Mouse (Mus musculus): ENCODE results near the gene Ciapin1. TPM values are rescaled to one million over a fixed set of nuclear protein-coding genes. Genes with fewer than 3 reads are reported as not detected.
A peak's percentile ranks its signal among the peaks of the same experiment; 100 is the strongest.

Ciapin1 gene
- total and polyA plus RNA-seq, 3 experiments: 122 to 263 TPM; not detected in 1

DNA sequence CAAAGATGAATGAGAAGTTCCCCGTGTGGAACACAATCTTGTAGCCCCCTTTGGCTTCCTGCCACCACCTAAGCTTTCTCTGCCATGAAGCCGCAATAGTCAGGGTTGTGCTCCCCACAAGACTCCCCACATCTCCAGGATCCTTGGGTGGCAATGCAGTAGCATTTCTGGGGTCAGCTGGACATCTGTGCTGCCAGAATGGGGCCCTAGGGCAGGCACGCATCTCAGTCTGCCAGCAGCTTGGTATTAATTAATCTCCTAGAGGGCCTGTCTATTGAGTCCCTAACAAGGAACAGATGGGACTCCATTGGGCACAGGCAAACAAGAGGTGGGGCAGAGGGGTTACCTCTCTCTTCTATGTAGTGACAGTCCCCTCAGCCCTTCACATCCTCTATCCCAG is 34.0 kb upstream of the Ciapin1 start:
- TF ChIP-seq MAX (IDR thresholded peaks at IDR 0.05; ENCODE audit: low read length) (no peak), TAL1 (IDR thresholded peaks at IDR 0.05; ENCODE audit: low read length) (no peak), MEF2A (IDR thresholded peaks at IDR 0.05; ENCODE audit: extremely low read depth, insufficient replicate concordance, low read depth, low read length, poor library complexity, severe bottlenecking) (no peak), GABPA (IDR thresholded peaks at IDR 0.05; ENCODE audit: low read depth, low read length) (no peak), USF2 (IDR thresholded peaks at IDR 0.05; ENCODE audit: borderline replicate concordance in 1 of 2, insufficient read depth in 1 of 2, low read depth in 1 of 2, low read length in 2 of 2) (no peak), TBP (IDR thresholded peaks at IDR 0.05; ENCODE audit: low read depth, low read length) (no peak), MXI1 (IDR thresholded peaks at IDR 0.05; ENCODE audit: low read depth, low read length) (no peak), CHD2 (IDR thresholded peaks at IDR 0.05; ENCODE audit: low read length) (no peak), ZNF384 (IDR thresholded peaks at IDR 0.05; ENCODE audit: low read depth, low read length) (no peak), NELFE (IDR thresholded peaks at IDR 0.05; ENCODE audit: low read depth, low read length) (no peak), ETS1 (IDR thresholded peaks at IDR 0.05; ENCODE audit: low read depth, low read length) (no peak), MYB (IDR thresholded peaks at IDR 0.05; ENCODE audit: low read depth, low read length) (no peak), POLR2A (IDR thresholded peaks at IDR 0.05; ENCODE audit: control insufficient read depth in 1 of 2, insufficient read depth in 1 of 2, low read depth in 1 of 2, low read length in 2 of 2, poor library complexity in 1 of 2) (no peak), MAFK (IDR thresholded peaks at IDR 0.05; ENCODE audit: borderline replicate concordance, low read depth, low read length) (no peak), ZC3H11A (IDR thresholded peaks at IDR 0.05; ENCODE audit: low read depth, low read length) (no peak), MAZ (IDR thresholded peaks at IDR 0.05; ENCODE audit: low read depth, low read length) (no peak), POLR2AphosphoS2 (IDR thresholded peaks at IDR 0.05; ENCODE audit: low read length) (no peak), JUND (IDR thresholded peaks at IDR 0.05; ENCODE audit: low read depth, low read length) (no peak)
- H3K79me2 ChIP-seq (ENCODE audit: control insufficient read depth, insufficient read depth, low read length, poor library complexity): no peaks in the 10 kb centered on the region
- no peaks in the 10 kb centered on the region for H3K27me3 ChIP-seq (ENCODE audit: control insufficient read depth in 1 of 2, insufficient read depth in 2 of 2, low read length in 2 of 2)
- peaks cover 0 to 6% of the 10 kb centered on the region in 2 experiments; a peak in 2 of 4 replicates for H3K36me3 ChIP-seq (ENCODE audit: control insufficient read depth in 1 of 2, insufficient read depth in 2 of 2, low read length in 2 of 2)
- no peak overlapping the region for H3K27ac ChIP-seq (ENCODE audit: control insufficient read depth, low read depth, low read length)
- no peaks in the 10 kb centered on the region for H3K9me3 ChIP-seq (replicated peaks; ENCODE audit: insufficient read depth, low read length)
- peaks cover 2 to 12% of the 10 kb centered on the region in 2 experiments for H3K4me1 ChIP-seq (ENCODE audit: control insufficient read depth in 1 of 2, insufficient read depth in 2 of 2, low read length in 2 of 2)
- no peak overlapping the region for H3K4me3 ChIP-seq (ENCODE audit: control insufficient read depth in 1 of 2, insufficient read depth in 1 of 2, low read depth in 2 of 2, low read length in 2 of 2)
- H3K9ac ChIP-seq (ENCODE audit: control insufficient read depth, low read depth, low read length, poor library complexity, severe bottlenecking): no peak overlapping the region
- DNase-seq (ENCODE audit: low read depth, low spot score): no peak

DNA sequence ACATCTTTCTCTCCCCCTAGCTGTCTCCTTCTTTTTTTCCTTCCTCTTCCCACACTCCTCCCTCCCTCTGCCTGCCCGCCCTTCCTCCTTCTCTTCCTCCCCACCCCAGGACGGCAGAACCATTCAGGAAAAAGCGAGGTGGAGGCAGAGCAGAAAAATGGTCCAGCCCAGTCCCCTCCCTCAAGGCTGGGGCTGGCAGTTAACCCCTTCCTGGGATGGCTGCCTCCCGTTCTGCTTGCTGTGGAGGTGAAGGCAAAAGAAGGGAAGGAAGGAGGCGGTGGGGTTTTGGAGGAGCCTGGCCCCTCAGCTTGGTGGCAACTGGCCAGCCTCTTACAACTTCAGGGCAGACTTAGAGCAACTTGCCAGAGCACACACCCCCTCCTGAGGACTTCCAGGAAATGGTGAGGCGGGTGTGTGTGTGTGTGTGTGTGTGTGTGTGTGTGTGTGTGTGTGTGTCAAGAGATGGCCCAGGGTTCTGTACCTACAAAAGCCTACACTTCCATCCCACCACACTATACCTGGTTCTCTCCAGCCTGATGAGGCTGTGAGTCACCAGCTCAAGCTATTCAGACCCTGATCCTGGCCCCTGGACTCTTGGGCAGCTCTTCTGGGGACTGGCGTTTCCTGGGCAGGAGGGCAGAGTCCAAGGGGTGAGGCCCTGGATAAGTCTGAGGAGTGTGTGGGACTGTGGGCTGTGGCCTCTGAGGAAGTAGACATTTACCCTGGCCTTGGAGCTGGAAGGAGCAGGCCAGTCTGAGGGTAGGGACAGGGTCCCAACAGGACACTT is 33.1 kb upstream of the Ciapin1 start:
- no peak overlapping the region for H3K27ac ChIP-seq (ENCODE audit: control insufficient read depth, low read depth, low read length)
- H3K4me1 ChIP-seq (ENCODE audit: control insufficient read depth in 1 of 2, insufficient read depth in 2 of 2, low read length in 2 of 2): peaks cover under 1 to 7% of the 10 kb centered on the region in 2 experiments; a peak in 3 of 4 replicates
- DNase-seq (ENCODE audit: low read depth, low spot score): peak; percentile 67
- no peaks in the 10 kb centered on the region for H3K9me3 ChIP-seq (replicated peaks; ENCODE audit: insufficient read depth, low read length)
- no peak for TF ChIP-seq ZMIZ1 (IDR thresholded peaks at IDR 0.05; ENCODE audit: low read depth, low read length)
- no peak for TF ChIP-seq RCOR1 (IDR thresholded peaks at IDR 0.05; ENCODE audit: low read depth, low read length)
- no peak for TF ChIP-seq GABPA (IDR thresholded peaks at IDR 0.05; ENCODE audit: low read depth, low read length)
- TF ChIP-seq ZNF384 (IDR thresholded peaks at IDR 0.05; ENCODE audit: low read depth, low read length): no peak
- TF ChIP-seq CHD1 (IDR thresholded peaks at IDR 0.05; ENCODE audit: low read depth, low read length): 0 out of 2 replicates have a peak, but pooled peaks have one; percentile 61
- no peak for TF ChIP-seq BHLHE40 (IDR thresholded peaks at IDR 0.05; ENCODE audit: borderline replicate concordance, low read depth, low read length)
- peak; percentile 75; the same call in 1 of the 2 replicates for TF ChIP-seq MAZ (IDR thresholded peaks at IDR 0.05; ENCODE audit: low read depth, low read length)
- no peak for TF ChIP-seq TCF12 (IDR thresholded peaks at IDR 0.05; ENCODE audit: low read depth, low read length)
- no peaks in the 10 kb centered on the region for H3K79me2 ChIP-seq (ENCODE audit: control insufficient read depth, insufficient read depth, low read length, poor library complexity)
- H3K36me3 ChIP-seq (ENCODE audit: control insufficient read depth in 1 of 2, insufficient read depth in 2 of 2, low read length in 2 of 2): peaks cover 0 to under 1% of the 10 kb centered on the region in 2 experiments; a peak in 2 of 4 replicates
- peak overlapping the region; percentile 38 to 46; a peak in 3 of 4 replicates for H3K4me3 ChIP-seq (ENCODE audit: control insufficient read depth in 1 of 2, insufficient read depth in 1 of 2, low read depth in 2 of 2, low read length in 2 of 2)
- H3K9ac ChIP-seq (ENCODE audit: control insufficient read depth, low read depth, low read length, poor library complexity, severe bottlenecking): peak overlapping the region; percentile 41
- no peaks in the 10 kb centered on the region for H3K27me3 ChIP-seq (ENCODE audit: control insufficient read depth in 1 of 2, insufficient read depth in 2 of 2, low read length in 2 of 2)

Data from MEL (cell line).